Mouse (Mus musculus) testis, postnatal 14 days (tissue): ENCODE results near the gene Slc16a11.

Source experiments
- DNase-seq: peaks from one replicate; pipeline ENCODE4 v3.0.0; 2021; ENCODE audit warnings: low spot score

Slc16a11 gene

DNA sequence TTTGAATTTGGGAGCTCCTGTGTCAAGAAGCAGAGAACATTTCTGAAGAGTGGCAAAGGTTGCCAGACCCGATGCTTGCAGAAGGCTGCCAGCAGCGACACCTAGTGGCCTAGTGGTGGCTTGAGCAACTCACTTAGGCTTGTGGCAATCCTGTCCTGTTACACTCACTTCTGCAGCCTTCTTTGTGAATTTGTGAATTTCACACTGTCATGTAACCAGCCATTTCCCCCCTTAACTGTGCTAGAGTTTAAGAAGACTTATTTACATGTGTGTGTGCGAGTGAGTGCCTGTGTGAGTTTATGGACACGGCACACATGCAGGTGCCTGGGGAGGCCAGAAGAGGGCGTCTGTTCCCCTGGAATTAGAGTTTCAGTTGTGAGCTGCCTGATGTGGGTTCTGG lies 10.9 kb upstream of the Slc16a11 start:
- peak; percentile 67 for DNase-seq

DNA sequence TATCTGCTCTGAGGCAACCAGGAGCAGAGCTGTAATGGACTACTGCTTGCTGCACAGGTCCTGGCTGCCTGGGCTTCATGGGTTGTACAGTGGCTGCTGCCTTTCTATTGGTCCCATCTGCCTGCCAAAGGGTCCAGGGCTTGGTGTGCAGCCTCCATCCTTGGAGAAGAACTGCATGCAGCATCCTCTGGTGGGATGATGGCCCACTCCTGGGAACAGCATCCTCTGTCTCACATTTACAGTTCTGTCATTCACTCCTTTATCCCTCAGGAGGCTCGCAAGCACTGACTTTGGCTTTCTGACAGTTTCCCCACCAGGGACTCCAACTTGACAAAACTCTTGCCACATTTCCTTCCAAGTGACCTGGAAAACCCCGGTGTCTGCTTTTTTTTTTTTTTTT lies 5.8 kb upstream of the Slc16a11 start:
- no peak for DNase-seq

DNA sequence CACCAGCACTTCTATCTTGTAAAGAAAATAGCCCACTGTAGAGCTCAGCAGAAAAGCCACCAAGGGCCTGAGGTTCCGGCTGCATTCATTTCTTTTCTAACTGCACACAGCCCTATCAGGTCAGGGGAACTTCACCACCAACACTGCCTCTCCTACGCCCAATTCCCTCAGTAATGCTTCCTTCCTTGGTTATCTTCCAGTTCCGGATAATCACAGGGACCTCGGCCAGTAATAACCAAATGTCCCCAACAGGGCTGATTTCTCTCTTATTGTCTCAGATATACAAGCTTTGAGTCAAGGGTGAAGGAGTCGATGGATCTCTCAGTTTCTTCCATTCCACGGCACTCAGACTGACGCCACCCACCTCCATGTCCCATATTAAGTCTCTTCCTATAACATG lies 5.3 kb upstream of the Slc16a11 start:
- no peak for DNase-seq

DNA sequence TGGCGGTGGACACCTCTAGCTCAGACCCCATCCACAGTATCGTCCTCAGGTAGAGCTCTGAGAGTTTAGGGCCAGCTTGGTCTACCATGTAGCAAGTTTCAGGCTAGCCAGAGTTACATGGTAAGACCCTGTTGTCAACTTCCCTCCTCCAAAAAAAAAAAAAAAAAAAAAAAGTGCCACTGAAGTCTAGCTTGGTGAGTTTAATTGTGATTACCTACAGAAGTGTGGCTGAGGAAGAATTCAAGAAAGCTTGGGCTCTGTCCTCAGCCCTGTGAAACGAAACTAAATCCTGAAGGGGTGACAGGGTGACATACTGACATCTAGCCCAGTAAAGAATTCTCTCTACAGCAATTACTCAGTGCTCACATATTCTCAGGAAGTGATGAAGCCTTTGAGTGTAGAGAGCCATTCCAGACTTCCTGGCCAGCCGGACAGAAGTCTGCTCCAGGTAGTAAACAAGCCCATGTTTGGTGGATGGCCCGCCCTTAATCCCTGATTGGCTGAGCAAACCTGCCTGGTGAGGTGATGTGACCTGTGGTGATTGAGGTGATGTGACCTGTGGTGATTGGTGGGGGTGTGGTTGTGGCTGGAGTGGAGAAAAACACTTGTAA lies 3.7 kb upstream of the Slc16a11 start:
- no peak for DNase-seq

DNA sequence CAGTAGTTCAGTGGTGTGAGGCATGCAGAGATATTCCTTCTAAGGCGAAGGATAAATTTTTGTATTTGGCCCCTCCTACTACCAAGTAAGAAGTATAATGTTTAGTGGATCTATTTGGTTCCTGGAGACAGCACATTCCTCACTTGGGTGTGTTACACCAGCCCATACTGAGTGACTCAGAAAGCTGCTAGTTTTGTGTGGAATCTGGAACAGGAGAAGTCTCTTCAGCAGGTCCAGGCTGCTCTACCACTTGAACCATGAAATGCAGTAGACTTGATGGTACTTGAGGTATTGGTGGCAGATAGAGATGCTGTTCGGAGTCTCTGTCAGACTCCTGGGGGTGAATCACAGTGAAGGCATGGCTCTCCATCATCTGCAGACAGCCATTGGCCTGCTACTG lies 1.9 kb upstream of the Slc16a11 start:
- no peak for DNase-seq

DNA sequence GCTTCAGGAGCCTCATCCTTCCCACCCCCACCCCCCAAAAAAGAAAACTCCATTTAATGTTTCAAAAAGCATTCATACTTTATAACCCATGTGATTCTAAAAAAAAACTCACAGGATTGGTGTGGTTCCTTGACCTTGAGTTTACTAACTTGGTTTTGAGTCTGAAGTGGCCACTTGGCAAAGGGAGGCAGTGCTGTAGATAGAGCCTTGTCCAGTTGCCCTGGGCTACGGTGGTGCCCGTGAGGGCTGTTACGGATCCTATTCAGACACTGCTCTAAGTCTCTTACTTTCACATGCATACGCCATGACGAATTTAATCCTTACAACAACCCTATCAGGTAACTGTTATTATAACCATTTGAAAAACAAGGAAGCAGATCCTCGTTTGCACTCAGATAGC lies 580 bp upstream of the Slc16a11 start:
- no peak for DNase-seq

DNA sequence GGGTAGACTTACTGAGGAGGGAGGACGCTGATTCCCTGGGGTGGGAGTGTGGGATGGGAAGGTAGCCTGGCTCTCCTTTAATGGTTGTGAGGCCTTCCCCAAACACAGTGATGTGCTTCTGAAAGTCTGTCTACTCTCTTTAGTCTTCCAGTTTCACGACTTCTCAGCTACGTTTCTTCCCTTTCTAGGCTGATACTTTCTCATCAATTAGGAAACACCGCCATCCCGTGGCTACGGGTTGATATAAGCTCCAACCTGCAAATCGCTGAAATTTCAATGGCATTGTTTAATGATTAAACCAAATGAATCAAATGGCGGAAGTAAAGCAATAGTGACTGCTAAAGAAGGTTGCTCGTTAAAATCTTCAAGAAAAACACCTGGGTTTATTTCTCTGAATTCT lies 344 bp downstream of the Slc16a11 start:
- no peak for DNase-seq

DNA sequence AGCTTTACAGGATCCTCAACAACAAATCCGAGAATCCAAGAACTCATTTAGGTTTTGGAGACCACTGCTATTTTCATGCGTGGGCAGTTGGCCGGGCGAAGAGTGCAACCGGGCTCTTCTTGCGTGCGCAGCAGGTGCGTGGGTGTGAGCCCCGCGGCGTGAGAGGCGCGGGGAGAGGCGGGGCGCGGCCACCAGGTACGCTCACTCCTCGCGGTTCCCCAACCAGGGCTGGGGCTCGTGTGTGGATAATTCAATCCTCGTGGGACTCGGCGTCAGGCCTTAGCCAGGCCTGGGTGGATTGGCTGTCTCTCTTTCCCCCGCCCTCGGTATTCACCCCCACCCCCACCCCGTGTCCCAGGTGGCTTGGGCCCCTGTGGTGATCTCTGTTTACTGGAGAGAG lies 1.2 kb downstream of the Slc16a11 start:
- no peak for DNase-seq

DNA sequence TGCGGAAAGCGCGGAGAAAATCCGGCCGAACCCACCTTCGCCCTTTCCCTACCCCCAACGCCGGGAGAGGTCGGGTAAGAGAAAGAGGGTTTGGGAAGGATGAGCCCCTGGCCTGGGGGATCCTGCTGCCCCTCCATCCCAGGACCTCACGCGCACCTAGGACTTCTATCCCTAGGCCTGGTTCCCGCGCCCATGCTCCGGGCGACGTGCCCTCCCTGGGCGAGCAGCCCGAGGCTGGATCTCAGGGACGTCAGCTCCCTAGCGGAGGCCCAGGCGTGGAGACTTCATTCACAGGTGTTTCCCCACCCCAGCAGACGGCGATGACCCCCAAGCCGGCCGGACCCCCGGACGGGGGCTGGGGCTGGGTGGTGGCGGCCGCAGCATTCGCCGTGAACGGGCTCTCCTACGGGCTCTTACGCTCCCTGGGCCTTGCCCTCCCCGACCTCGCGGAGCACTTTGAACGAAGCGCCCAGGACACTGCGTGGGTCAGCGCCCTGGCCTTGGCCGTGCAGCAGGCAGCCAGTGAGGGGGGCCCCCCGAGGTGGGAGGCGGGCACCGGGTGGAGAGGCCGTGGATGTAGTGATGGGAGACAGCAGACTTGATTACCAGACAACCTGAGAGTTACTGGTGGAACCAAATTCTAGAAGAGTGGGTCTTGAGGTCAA lies 1.8 kb downstream of the Slc16a11 start:
- no peak for DNase-seq

DNA sequence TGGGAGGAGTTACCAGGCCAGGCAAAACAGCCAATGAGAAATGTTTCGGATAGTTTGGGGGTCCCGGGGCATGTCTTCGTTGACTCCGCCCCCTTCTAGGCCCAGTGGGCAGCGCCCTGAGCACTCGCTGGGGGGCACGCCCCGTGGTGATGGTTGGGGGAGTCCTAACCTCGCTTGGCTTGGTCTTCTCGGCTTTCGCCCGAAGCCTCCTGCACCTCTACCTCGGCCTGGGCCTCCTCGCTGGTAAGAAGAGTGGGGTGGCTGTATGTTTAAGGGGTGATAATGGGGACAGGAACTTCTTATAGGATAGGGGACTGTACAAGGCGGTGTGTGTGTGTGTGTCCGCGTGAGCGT lies 2.3 kb downstream of the Slc16a11 start:
- DNase-seq, result no peak

DNA sequence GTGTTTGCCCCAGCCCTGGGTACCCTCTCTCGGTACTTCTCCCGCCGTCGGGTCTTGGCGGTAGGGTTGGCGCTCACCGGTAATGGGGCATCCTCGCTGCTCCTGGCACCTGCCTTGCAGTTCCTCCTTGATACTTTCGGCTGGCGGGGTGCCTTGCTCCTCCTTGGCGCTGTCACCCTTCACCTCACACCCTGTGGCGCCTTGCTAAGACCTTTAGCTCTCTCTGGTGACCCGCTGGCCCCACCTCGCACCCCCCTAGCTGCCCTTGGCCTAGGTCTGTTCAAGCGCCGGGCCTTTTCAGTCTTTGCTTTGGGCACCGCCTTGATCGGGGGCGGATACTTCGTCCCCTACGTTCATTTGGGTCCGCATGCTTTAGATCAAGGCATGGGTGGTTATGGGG lies 2.7 kb downstream of the Slc16a11 start:
- no peak for DNase-seq

DNA sequence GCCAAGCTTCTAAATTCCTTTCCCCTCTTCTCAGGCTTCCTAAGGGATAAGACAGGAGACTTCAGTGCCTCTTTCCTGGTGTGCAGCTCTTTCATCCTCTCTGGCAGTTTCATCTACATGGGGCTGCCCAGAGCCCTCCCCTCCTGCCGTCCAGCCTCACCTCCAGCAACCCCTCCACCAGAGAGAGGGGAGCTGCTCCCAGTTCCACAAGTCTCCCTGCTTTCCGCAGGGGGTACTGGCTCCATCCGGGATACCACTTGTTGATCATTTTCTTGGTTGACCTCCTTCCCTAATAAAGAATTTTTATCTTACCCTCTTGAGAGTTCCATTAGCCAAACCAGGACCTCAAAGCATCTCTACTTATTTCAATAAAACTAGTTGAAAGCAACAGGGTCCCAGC lies 3.6 kb downstream of the Slc16a11 start:
- DNase-seq, result no peak

DNA sequence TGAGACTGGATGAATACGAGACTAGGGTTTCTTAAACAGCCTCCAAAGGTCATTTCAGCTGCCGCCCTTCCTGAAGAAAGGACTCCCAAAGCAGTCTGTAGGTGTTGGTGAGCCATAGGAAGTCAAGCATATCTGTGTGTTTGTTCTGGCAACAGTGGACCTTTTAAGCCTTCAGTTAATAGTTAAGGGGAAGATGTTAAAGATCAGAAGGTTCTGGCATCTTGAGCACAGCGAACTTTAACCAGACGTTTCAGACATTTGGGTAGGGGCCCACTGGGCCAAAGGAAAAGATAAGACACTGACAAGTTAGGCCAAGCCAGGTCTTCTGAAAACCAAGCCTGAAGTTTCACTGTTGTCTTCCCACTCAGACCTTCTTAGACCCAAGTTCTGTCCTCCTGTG lies 5.5 kb downstream of the Slc16a11 start:
- no peak for DNase-seq

DNA sequence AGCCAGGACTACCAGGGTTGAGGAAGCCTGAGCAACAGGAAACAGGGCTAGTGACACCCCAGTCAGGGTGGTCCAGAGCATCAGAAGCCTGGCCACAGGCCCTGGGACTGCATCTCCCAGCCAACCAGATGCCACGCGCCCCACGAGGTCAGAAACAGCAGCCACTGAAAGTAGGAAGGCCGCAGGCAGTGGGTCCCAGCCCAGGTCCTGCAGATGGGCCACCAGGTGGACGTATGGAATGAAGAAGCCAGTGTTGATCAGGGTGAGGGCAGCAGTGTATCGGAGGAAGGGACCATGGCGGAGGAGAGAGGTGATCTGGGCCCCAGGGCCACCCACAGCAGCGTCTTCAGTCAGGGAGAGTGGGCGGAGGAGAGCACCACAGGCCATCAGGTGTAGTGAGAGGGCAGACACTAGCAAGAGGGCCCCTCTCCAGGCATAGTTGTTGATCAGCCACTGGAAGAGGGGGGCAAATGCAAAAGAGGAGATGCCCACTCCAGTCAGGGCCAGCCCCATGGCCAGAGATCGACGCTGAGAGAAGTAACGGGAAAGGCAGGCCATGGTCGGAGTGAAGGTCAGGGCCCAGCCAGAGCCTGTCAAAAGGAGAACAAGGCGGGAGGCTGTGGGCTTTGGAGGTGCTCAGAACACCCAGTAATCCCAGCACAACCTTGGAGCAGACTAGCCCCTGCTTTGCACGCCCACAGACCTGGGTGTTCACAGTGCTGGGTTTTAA lies 6.4 kb downstream of the Slc16a11 start:
- DNase-seq, result no peak

DNA sequence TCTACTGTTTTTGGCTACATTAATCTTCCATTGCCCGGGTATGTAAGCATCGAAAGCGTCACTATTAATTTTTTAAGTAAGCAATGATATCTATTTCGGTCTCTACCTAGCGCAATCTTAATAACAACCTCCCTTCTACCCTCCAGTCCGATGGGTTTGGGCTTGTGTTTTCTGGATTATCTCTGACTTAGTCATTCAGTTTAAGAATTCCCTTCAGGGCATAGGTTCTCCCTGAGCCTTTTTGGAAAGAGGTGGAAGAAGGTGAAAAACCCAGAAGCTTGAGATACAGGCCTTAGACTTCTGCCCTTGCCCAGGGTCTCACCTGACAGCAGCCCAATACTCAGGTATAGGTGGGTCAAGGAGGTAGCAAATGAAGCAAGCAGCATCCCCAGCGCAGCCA lies 7.3 kb downstream of the Slc16a11 start:
- DNase-seq, result no peak

DNA sequence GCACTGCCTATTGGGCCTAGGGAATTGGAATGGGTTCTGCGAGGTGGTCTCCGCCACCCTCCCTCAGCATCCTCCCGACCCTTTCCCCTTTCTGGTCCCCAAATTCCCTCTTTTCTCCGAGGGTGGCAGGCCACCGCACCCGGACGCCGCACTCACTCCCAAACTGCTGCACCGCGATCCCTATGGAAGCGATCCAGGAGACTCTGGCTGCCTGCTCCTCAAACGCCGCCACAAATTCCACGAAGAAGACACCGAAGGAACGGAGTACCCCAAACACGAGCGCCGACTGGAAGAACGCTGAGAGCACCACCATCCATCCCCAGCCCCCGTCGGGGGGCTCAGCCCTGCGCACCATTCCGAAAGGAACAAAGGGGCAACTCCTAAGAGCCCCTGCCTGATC lies 7.8 kb downstream of the Slc16a11 start:
- no peak for DNase-seq

DNA sequence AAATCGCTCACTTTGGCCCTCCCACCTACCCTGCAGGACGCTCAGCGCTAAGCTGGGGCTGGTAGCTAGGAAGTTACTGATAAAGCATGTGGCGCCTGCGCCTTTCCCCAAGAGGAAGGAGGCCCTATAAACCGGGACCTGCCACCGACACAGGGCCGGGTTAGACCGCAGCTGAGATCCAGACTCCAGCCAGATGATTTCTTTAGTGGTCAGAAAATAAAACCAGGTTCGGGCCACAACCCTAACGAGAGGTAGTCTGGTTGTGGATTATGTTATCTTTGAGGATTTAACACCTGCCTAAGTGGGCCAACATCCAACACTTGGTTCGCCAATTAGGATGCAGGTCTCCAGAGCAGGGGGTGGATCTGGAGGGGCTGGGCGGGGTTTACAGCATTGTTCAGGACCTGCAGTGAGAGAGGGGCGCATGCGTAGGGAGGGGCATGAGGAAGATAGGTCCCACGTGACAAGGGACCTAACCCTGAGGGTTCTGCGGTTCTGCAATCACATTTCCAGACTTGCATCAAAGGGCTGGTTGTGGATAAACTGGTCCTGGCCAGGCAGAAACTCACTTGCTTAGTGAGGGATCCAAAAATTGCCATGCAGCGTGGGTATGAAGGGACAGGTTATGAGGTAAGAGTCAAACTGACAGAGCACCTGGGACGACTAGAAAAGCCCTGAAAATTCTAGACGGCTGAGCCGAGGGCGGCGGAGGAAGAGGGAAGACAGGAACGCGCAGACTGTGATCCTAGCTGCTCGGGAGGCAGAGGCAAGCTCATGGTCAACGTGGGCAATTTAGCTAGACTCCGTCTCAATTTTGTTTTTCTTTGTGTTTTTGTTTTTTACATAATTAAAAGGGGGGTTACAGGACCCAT lies 8.4 kb downstream of the Slc16a11 start, which contains the start of gene Slc16a13:
Gene Slc16a13, minus strand, starts transcription at position 334 of the 872 bp plus-strand sequence.
- peak; percentile 92 for DNase-seq

DNA sequence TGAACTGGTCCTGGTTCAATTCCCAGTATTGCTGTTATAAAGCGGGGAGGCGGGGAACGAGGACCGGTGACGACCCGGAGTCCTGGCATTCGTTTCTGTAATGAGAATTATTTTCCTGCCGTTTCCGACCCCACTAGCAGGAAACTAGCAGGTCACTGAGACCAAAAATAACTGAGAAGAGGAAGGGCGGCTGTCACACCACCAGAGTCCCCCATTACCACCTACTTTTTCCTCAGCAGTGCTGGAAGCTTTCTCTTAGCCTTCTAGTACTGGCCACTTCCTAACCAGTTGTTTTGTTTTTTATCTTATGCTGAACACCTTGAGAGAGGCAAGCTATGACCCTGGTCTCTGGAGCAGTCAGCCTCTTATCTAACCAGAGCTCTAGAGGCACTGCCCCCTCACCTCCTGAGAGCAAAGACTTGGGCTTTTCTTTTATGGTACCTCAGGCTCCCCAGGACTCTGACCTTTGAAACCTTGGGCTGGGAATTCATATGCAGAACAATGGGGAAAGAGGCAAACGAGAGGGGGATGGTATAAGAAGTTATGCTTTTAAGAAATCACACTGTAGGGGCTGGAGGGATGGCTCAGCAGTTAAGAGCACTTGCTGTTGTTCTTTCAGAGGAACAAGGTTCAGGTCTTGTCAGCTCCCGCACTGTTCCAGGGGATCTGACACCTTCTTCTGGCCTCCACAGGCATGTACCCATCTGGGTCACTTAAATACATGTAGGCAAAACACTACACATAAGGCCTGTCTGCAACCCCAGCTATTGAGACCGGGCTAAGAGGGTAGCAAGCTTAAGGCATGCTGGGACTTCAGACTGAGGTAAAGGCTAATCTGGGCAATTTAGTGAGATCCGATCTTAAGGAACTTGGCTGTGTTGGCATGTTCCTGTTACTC lies 9.3 kb downstream of the Slc16a11 start:
- DNase-seq, result no peak

DNA sequence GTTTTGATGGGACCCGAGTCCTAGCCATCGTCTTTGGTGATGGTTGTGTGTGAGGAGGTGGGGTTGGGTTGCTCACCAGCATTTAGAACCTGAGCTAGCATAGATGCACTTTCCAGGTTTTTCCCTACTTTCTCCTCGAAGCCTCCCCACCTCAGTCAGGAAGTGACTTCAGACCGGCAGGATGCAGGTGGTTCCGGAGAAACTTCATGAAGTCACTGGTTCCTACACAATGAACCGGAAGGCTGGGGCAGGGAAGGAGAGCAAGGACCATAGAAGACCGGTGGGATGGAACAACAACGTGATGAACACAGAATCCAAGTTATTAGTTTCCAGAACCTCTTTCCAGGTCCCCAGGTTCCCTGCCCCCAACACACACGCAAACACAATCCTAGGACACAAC lies 11.2 kb downstream of the Slc16a11 start:
- DNase-seq, result no peak

DNA sequence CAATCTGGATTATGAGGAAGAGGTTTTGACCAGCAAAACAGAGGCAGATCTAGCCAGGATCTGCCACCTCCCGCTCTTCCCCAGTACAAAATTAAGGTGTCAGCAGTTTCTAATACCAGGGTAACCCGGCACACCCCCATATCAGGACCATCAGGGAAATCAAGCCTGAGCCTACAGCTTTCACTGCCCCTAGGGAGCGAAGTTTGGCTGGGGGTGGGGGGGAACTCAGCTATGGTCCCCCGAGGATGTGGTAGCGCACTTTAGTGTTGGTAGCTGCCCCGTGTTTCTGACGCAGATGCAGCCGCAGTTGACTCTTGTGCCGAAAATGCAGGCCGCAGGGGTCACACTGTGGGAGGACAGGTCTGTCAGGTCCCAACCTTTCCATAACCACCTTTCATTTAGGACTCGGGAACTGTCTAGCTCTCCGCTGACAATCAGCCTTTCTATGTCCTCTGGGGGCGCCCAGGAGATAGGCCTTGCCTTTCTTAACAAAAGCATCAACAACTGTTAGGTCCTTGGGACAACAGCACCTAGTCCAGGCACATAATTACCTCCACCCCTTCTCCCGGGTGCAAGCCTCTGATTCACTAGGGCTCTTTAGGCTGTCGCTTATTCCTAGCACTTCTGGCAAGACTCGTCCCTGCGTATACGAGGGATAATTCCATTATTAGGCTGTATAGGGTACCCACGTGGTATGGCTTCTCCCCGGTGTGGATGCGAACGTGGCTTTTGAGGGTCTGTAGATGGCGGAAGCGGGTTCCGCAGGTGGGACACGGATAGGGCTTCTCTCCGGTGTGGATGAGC lies 13.4 kb downstream of the Slc16a11 start:
- no peak for DNase-seq

DNA sequence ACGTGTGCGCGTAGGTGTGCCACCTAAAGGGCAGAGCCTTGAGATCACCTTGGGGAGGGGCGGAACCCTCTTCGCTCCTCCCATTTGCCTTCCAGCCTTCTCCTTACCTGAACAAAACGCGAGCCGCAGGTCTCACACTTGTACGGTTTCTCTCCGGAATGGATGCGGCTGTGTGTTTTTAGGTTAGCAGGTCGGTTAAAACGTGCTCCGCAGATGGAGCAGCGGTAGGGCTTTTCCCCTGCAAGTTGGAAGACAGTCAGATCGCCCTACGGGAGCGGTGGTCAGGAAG lies 14.0 kb downstream of the Slc16a11 start:
- no peak for DNase-seq
